Mouse (Mus musculus): Measurements from ENCODE around the gene Efcab5. TPM values are rescaled to one million over a fixed set of nuclear protein-coding genes. Genes with fewer than 3 reads are reported as not detected.
"Not testable (repeated sequence)": the region's sequence is repeated elsewhere in the genome, so short reads cannot be mapped to it uniquely, and the experiment has no call there.

The Efcab5 gene
- polyA plus RNA-seq, 1 experiment from 2014 or later: 0.22 TPM

DNA sequence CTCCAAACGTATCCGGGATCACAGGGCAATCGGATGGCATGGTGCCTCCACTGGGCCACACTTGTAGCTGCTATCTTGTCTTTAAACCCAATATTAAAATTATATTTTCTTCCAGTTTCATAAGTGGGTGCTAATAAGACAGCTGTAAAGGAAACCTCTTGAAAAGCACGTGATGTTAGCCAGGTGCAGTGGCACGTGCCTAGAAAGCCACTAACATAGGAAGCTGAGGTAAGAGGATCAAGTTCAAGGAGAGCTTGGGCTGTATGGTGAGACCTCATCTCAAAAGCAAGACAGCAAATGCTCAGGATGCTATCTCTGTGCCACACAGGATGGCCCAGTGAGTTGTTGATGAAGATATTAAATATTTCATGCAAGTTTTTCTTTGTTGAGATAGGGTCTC, 34.6 kb downstream of the Efcab5 start:
- Histone ChIP-seq H3K36me3 (no peaks in the 10 kb centered on the region), H3K4me1 (replicated peaks) (no peaks in the 10 kb centered on the region), H3K27me3 (ENCODE audit: insufficient read depth, poor library complexity, severe bottlenecking) (no peaks in the 10 kb centered on the region), H3K4me3 (no peak overlapping the region), H3K27ac (no peak overlapping the region), H3K9me3 (no peaks in the 10 kb centered on the region)
- no peak for DNase-seq (ENCODE audit: low spot score)
- 83% methylated on average over 5 of the region's 5 CpGs for WGBS

DNA sequence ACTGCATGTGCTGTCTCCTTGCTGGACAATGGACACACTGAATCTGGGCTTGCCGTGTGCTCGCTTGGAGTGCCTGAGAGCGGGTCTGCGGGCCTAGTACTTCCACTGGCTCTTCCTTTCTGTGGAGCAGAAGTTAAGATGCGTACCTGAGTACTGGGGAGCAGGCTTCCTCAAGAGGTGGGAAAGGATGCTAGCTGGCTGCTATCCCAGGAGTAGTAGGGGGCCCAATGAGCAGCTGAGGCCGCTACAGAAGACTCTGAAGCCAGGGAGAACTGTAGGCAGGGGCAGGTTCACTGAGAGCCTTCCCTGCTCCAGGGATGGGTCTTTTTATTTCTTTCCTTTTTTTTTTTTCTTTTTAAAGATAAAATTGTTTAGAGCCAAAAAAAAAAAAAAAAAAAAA, 38.0 kb downstream of the Efcab5 start:
- WGBS: 84% methylated on average over 6 of the region's 6 CpGs
- peaks cover 4% of the 10 kb centered on the region for H3K9me3 ChIP-seq
- no peak for DNase-seq (ENCODE audit: low spot score)

DNA sequence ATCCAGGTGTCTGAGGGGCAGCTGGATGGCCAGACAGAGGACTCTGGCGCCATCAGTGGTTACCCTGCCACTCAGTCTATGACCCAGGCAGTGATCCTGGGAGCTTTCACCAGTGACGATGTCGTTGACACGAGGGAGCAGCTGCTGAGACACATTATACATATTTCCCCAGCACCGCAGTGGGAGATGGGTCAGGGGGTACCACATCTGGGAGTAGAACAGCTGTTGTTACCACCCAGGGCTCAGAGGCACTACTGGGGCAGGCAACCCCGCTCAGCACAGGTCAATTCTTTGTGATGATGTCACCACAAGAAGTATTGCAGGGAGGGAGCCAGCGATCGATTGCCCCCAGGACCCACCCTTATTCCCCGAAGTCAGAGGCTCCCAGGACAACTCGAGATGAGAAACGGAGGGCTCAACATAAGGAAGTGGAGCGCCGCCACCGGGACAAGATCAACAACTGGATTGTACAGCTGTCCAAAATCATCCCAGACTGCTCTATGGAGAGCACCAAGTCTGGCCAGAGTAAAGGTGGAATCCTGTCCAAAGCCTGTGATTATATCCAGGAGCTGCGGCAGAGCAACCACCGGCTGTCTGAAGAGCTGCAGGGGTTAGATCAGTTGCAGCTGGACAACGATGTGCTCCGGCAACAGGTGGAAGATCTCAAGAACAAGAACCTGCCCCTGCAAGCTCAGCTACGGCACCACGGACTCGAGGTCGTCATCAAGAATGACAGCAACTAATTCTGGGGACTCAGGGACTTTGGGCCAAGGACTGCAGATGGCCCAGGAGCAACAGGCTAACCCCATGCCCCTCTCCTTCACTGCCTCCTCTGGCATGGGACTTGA, 38.8 kb downstream of the Efcab5 start:
- not testable (repeated sequence) for H3K27me3 ChIP-seq (ENCODE audit: insufficient read depth, poor library complexity, severe bottlenecking); H3K4me3 ChIP-seq; H3K4me1 ChIP-seq (replicated peaks); H3K36me3 ChIP-seq; H3K27ac ChIP-seq; H3K9me3 ChIP-seq; DNase-seq (ENCODE audit: low spot score)
- 90% methylated on average over 22 of the region's 22 CpGs for WGBS

More for the DNA sequence above, 38.0 kb downstream of the Efcab5 start:
- H3K4me3 ChIP-seq: no peak overlapping the region
- H3K27ac ChIP-seq: no peak overlapping the region
- H3K4me1 ChIP-seq (replicated peaks): no peaks in the 10 kb centered on the region
- no peaks in the 10 kb centered on the region for H3K36me3 ChIP-seq
- no peaks in the 10 kb centered on the region for H3K27me3 ChIP-seq (ENCODE audit: insufficient read depth, poor library complexity, severe bottlenecking)

DNA sequence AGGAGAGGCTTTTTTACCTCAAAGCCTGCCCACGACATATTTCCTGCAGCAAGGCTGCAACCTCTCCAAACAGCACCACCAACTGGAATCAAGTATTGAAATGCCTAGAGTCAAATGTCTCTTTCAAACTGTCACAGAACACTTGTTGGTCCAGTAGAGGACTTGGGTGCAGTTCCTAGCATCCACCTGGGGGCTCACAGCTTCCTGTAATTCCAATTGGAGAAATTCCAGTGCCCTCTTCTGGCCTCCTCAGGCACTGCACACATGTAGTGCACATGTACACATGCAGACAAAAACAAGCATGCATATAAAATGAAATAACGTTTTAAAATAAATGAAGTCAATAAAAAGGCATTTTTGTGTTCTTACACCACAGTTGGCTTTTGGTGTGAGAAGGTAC, 40.0 kb downstream of the Efcab5 start:
- Histone ChIP-seq H3K4me3 (no peak overlapping the region), H3K27ac (no peak overlapping the region), H3K27me3 (ENCODE audit: insufficient read depth, poor library complexity, severe bottlenecking) (no peaks in the 10 kb centered on the region), H3K4me1 (replicated peaks) (no peaks in the 10 kb centered on the region), H3K36me3 (no peaks in the 10 kb centered on the region), H3K9me3 (peaks cover 4% of the 10 kb centered on the region)
- 88% methylated on average over 2 of the region's 2 CpGs for WGBS
- no peak for DNase-seq (ENCODE audit: low spot score)

DNA sequence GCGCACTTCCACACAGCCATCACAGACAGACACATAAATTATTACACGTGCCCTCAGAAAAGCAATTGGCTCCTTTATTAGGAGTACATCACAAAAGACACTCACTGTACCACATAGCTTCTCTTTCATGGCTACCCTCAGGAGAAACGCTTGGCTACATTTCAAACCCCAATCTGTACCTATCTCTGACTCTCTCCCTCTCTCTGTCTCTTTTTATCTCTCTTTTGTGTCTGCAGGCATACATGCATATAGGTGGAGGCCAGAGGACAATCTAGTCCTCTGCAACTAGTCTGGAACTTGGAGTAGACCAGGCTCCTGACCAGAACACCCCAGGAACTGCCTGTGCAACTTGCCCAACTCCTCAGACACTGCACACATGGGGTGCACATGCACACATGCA, 41.0 kb downstream of the Efcab5 start:
- no peaks in the 10 kb centered on the region for H3K36me3 ChIP-seq
- H3K4me1 ChIP-seq (replicated peaks): 0 out of 2 replicates have a peak, but pooled peaks cover 3% of the 10 kb centered on the region
- no peak overlapping the region for H3K4me3 ChIP-seq
- H3K27ac ChIP-seq: no peak overlapping the region
- WGBS: 96% methylated on average over 3 of the region's 3 CpGs
- H3K9me3 ChIP-seq: peaks cover 4% of the 10 kb centered on the region
- no peaks in the 10 kb centered on the region for H3K27me3 ChIP-seq (ENCODE audit: insufficient read depth, poor library complexity, severe bottlenecking)
- no peak for DNase-seq (ENCODE audit: low spot score)

DNA sequence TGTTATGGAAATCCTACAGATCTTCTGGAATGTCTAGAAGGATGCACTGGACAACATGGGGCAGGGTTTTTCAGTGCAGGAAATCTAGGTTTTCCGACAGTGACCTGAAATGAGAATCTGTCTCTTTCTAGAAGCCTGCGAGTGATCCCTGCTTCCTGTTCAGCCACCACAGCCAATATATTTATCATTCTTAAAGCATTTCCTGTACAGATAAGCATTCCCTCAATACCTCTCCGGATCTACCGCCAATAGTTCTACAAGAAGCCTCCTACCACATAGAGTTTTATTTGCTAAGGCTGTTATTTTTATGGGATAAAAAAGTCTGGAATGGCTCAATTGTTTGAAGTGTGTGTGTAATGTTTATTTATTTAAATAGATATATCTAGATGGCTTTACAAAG, 43.3 kb downstream of the Efcab5 start:
- no peak overlapping the region for H3K4me3 ChIP-seq
- DNase-seq (ENCODE audit: low spot score): no peak
- 80% methylated on average over 4 of the region's 4 CpGs for WGBS

DNA sequence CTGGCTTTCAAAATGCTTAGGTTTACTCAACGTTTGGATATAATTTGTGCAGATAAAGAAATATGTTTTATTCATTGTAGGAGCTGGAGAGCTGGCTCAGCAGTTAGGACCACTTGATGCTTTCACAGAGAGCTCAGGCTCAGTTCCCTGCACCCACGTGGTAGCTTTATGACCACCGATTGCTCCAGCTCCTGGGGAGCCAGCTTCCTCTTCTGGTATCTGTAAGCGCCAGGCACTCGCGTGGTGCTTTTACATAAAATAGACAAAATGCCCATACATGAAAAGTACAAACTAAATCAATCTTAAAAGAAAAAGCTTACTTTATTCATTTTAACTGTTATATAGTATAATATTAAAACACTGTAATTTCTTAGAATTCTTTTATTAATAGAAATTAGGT, 46.8 kb downstream of the Efcab5 start:
- Histone ChIP-seq H3K27ac (no peak overlapping the region), H3K36me3 (no peaks in the 10 kb centered on the region), H3K9me3 (no peaks in the 10 kb centered on the region), H3K27me3 (ENCODE audit: insufficient read depth, poor library complexity, severe bottlenecking) (no peaks in the 10 kb centered on the region), H3K4me3 (no peak overlapping the region), H3K4me1 (replicated peaks) (0 out of 2 replicates have a peak, but pooled peaks cover 3% of the 10 kb centered on the region)
- 79% methylated on average over 6 of the region's 6 CpGs for WGBS
- no peak for DNase-seq (ENCODE audit: low spot score)

More for the DNA sequence above, 43.3 kb downstream of the Efcab5 start:
- peaks cover 4% of the 10 kb centered on the region for H3K9me3 ChIP-seq
- H3K4me1 ChIP-seq (replicated peaks): 0 out of 2 replicates have a peak, but pooled peaks cover 3% of the 10 kb centered on the region
- H3K36me3 ChIP-seq: no peaks in the 10 kb centered on the region
- no peak overlapping the region for H3K27ac ChIP-seq
- no peaks in the 10 kb centered on the region for H3K27me3 ChIP-seq (ENCODE audit: insufficient read depth, poor library complexity, severe bottlenecking)

DNA sequence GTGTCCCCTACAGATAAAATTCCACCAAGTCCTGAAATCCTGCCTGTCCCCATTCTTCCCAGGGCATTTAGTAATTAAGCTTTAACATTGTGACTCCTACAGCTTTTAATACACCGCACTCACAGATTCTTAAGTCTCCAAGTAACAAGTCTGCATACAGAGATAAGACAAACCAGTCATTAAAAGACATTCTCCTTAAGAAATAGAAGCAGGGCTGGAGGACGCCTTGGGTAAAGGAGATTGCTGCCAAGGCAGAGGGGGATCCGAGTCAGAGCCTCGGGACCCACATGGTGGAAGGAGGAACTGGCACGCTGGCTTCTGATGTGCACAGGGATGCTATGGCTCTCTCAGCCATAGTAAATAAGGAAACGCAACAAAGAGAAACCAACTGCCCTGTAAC, 48.8 kb downstream of the Efcab5 start:
- Histone ChIP-seq H3K27ac (no peak overlapping the region), H3K36me3 (no peaks in the 10 kb centered on the region), H3K9me3 (no peaks in the 10 kb centered on the region), H3K27me3 (ENCODE audit: insufficient read depth, poor library complexity, severe bottlenecking) (no peaks in the 10 kb centered on the region), H3K4me1 (replicated peaks) (0 out of 2 replicates have a peak, but pooled peaks cover 3% of the 10 kb centered on the region), H3K4me3 (no peak overlapping the region)
- no peak for DNase-seq (ENCODE audit: low spot score)
- WGBS: 84% methylated on average over 6 of the region's 6 CpGs

DNA sequence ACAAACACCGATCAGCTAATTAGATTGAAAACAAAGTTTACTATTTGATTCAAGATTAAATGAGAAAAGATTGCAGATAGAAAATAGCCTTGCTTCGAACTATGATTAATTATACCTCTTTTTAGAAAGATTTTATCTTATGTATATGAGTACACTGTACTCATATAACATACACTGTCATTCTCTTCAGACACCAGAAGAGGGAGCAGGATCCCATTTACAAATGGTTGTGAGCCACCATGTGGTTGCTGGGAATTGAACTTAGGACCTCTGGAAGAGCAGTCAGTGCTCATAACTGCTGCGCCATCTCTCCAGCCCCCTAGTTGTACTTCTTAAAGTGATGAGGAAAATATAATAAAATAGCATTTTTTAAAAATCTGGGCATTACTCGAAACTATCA, 55.3 kb downstream of the Efcab5 start:
- Histone ChIP-seq H3K4me1 (replicated peaks) (no peaks in the 10 kb centered on the region), H3K27me3 (ENCODE audit: insufficient read depth, poor library complexity, severe bottlenecking) (no peaks in the 10 kb centered on the region), H3K36me3 (no peaks in the 10 kb centered on the region), H3K9me3 (no peaks in the 10 kb centered on the region), H3K27ac (no peak overlapping the region), H3K4me3 (no peak overlapping the region)
- WGBS: 94% methylated on average over 4 of the region's 4 CpGs
- DNase-seq (ENCODE audit: low spot score): no peak

DNA sequence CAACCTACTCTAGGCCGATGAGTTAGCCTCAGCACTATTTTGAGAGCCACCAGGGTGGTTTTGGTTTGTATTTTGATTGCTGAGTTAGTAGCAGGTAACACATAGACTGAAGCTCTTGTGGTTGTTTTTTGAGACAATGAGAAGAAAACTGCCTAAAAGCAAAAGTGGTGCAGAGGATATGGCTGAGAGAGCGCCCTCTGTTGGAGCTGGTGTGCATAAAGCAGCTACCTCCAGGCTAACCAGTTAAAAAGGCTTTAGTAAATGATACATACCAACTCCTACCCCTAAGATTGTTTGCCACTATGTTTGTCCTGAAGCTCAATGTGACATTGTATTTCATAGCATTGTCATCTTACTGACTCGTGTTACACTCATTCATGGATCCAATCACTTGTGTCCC, 56.2 kb downstream of the Efcab5 start:
- Histone ChIP-seq H3K4me1 (replicated peaks) (no peaks in the 10 kb centered on the region), H3K36me3 (no peaks in the 10 kb centered on the region), H3K4me3 (no peak overlapping the region), H3K27me3 (ENCODE audit: insufficient read depth, poor library complexity, severe bottlenecking) (no peaks in the 10 kb centered on the region), H3K27ac (no peak overlapping the region), H3K9me3 (no peaks in the 10 kb centered on the region)
- WGBS: 57% methylated on average over 3 of the region's 3 CpGs
- DNase-seq (ENCODE audit: low spot score): no peak

DNA sequence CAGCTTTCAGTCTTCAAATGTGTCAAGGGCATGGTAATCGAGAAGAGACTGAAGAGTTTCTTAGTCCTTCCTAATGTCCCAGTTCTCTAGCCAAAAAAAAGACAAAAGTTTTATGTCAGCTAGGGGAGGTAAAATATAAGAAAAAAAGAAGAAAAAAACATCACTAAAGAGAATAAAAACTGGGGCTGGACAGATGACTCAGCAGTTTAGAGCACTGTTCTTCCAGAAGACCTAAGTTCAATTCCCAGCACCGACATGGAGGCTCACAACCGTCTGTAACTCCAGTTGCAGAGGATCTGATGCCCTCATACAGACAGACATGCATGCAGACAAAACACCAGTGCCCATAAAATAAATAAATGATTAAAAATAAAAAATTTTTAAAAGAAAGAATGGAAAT, 60.2 kb downstream of the Efcab5 start:
- 90% methylated on average over 3 of the region's 3 CpGs for WGBS
- H3K9me3 ChIP-seq: no peaks in the 10 kb centered on the region
- DNase-seq (ENCODE audit: low spot score): no peak
- H3K4me3 ChIP-seq: no peak overlapping the region
- no peaks in the 10 kb centered on the region for H3K4me1 ChIP-seq (replicated peaks)
- H3K36me3 ChIP-seq: no peaks in the 10 kb centered on the region
- H3K27ac ChIP-seq: no peak overlapping the region
- H3K27me3 ChIP-seq (ENCODE audit: insufficient read depth, poor library complexity, severe bottlenecking): no peaks in the 10 kb centered on the region

DNA sequence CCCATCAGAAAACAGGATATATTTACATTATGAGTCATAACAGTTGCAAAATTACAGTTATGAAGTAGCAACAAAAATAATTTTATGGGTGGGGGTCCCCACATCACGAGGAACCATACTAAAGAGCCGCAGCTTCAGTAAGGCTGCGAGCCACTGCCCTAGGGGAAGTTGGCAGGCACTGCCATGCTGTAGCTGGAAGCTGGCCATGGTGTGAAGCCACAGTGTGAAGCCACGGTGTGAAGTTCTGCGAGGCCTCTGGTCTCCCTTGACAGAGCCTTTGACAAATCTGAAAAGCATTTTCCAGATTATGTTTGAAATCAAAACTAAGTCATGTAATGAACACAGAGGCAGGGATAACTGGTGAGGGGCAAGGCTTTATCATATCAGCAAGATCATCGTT, 77.6 kb downstream of the Efcab5 start:
- H3K36me3 ChIP-seq: no peaks in the 10 kb centered on the region
- H3K4me1 ChIP-seq (replicated peaks): no peaks in the 10 kb centered on the region
- no peak overlapping the region for H3K27ac ChIP-seq
- WGBS: 90% methylated on average over 6 of the region's 6 CpGs
- H3K27me3 ChIP-seq (ENCODE audit: insufficient read depth, poor library complexity, severe bottlenecking): no peaks in the 10 kb centered on the region; the same call in 1 of the 2 replicates
- no peak for DNase-seq (ENCODE audit: low spot score)
- H3K4me3 ChIP-seq: no peak overlapping the region
- no peaks in the 10 kb centered on the region for H3K9me3 ChIP-seq

DNA sequence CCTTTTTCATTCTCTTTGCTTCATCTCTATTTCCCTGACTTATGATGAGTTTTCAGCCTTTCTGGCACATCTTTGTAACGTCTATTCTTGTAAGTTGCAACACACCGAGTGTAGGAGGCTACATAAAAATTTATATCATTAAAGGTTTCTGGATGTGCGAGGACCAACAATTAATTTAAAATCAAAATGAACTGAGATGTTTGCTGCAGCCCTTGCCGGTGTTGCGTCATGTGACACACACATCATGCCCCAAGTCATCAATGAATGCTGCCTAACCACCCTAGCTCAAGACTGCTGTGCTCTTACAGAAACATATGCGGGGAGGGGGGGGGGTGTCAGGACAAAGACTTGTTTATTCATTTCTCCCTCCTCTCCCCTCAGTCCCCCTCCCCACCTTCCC, 80.3 kb downstream of the Efcab5 start:
- DNase-seq (ENCODE audit: low spot score): no peak
- Histone ChIP-seq H3K4me3 (no peak overlapping the region), H3K27ac (no peak overlapping the region), H3K9me3 (no peaks in the 10 kb centered on the region), H3K36me3 (no peaks in the 10 kb centered on the region), H3K27me3 (ENCODE audit: insufficient read depth, poor library complexity, severe bottlenecking) (no peaks in the 10 kb centered on the region; the same call in 1 of the 2 replicates), H3K4me1 (replicated peaks) (no peaks in the 10 kb centered on the region)
- WGBS: 92% methylated on average over 6 of the region's 6 CpGs

Measured in hindbrain, embryonic 10.5 days (tissue).